Mouse (Mus musculus): ENCODE data around the gene Ets1.
A peak's percentile ranks its signal among the peaks of the same experiment; 100 is the strongest.

The Ets1 gene

DNA sequence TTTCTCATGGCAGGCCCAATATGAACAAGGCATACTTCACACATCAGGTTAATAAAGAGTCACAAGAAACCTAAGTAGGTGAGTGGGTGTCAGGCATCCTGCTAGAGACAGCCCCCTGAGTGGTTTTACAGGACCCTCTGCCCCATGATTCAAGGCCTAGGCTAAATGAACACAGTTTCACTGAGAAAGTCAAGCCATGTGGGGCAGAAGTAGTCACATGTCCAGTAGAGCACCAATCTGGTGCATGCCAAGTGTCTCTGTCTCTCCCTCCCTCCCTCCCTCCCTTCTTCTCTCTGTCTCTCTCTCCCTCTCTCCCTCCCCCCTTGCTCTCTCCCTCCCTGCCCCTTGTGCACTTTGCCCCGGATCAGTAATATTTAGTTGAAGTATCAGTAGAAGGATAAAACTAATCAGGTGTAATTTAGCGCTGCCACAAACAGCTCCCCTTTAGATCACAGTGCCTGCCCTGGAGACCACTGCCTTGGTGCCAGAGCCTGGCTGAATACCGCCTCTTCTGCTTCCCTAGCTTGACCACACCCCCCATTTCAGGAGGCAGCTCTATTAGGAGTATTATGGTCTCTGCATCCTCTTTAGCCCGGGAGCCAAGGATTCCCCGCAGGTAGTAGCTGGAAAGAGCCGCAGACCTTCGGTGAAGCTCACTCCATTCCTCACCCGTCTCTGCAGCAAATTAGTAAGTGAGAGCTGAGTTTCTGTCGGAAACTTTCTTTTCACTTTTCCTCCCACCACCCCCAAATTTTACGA is at the start of gene Ets1:
Ets1 (plus strand) TSS at position 595 of the 759 bp plus-strand sequence.
- no peak for DNase-seq (ENCODE audit: low read depth)

- peak; percentile 91 for DNase-seq (ENCODE audit: low read depth)
Measured at GRCm38 (mm10) chr9:32589900-32590299, 46.1 kb upstream of the Ets1 start.

DNA sequence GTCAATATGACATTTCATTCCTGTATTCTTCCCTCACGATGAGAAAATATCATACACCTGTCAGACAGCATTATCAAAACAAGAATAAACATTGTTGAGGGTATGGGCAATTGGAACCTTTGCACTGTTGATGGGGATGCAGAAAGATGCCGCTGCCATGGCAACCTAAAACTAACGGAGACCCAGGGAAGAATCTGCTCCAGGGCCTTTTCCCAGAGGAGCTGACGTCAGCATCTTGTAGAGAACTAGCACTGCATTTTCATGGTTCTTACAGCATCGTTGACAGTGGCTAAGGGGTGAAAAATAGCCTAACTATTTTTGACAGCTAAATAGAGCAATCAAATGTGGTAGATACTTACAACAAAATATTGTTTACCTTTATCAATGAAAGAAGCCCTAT is 45.5 kb upstream of the Ets1 start:
- no peak for DNase-seq (ENCODE audit: low read depth)

DNA sequence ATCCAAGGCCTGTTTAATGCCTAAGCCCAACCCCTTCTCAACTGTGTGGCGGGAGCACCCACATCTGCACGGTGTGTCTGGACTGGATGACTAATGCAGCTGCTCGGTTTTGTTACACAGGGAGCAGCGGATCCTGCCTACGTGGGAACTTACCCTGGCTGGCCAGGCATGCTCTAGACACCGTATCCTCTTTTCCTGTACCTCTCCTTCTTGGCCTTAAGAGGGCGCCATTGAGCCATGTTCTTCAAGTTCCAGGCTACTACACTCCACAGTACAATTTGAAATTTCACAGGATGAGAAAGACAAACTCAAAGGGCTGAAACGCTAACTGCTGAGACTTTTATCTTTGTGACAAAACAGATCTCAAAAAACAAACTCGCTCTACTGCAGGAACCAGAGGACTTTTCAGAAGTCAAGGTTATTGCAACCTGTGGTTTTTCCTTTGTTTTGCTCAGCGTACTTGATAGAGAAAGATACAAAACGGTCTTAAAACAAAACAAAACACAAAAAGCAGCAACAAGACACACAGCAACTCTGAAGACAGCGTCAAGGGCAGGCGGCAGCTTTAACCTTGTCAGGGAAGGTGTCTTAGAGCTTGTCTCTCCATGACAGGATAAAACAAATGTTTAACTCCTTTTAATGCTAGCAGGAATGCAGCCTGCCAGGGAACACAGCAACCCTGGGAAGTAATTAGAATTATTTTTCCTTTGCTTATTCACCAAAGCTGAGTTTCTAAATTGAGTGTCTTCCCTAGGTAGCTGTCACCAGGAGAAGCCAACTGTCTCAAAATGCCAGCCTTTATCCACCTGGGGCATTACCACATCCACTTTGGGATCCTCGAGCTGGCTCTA is 44.1 kb upstream of the Ets1 start:
- DNase-seq (ENCODE audit: low read depth) = peak; percentile 95

DNA sequence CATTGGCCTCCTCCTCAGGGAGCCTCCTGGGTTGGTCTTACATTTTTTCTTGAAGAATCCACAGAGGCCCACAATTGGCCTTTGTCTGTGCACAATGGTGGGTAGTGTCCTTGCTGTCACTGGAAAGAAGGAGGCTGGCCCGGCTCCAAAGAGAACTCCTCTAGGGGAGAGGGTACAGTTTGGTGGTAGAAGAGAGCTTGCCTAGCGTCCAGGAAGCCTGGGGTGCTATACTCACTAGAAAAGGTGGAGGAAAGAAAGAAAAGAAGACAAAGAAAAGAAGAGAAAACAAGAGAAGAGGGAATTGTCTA is 43.5 kb upstream of the Ets1 start:
- no peak for DNase-seq (ENCODE audit: low read depth)

GRCm38 (mm10) chr9:32593816-32594215 is 42.2 kb upstream of the Ets1 start:
- no peak for DNase-seq (ENCODE audit: low read depth)

- no peak for DNase-seq (ENCODE audit: low read depth)
Measured at GRCm38 (mm10) chr9:32594346-32594745, 41.7 kb upstream of the Ets1 start.

DNA sequence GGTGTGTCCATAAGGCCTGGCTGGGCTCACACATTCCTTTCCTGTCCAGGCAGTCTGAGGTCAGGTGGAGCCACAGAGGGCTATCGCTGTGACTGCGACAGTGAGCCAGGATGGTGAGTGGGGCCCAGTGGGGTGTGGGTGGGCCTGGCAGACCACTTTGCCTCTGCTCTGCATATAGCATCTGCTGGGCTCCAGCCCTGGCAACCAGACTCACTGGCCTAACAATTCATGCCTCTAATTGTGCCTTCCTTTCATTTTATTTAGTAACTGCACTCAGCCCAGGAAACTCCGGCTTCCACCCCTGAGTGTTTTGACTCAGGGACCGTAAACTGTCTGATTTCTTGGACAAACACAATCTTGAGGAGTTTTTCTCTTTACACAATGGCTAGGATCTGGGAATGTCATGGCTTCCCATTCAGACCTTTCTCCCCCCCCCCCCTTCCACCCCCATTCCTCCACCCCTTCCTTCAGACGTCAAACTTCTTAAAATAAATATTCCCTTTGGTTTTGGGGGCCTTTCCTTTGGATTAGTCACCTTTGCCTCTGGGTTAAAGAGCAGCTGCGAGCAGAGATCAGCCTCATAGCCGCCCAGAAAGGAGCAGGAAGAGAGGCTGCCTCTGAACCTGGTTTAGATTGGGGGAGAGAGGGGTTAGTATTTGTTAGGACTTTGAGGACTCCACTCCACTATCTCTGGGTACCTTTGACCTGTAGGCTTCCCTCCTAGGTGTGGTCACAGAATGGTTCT is 40.8 kb upstream of the Ets1 start:
- DNase-seq (ENCODE audit: low read depth) = peak; percentile 11

GRCm38 (mm10) chr9:32596366-32596765 is 39.7 kb upstream of the Ets1 start:
- no peak for DNase-seq (ENCODE audit: low read depth)

- no peak for DNase-seq (ENCODE audit: low read depth)
Measured at GRCm38 (mm10) chr9:32601953-32602352, 34.1 kb upstream of the Ets1 start.

DNA sequence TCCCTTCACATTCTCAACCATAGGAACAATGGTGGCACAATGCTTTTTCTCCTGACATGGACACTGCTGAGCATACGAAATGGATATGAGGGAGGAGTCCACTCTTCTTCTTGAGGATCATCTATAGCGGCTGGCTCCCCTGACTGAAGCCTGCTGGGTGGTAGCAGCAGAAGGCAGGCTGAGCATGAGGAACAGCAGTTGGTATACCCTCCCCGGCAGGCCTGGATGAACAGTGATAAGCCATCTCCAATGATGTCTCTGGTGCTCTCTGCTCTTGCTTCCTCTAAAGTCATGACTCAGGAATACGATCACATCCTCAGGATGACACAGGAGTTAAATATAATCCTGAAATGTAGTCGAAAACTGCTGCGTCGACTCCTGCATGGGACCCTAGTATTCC is 32.9 kb upstream of the Ets1 start:
- DNase-seq (ENCODE audit: low read depth) = no peak

GRCm38 (mm10) chr9:32607218-32607617 is 28.8 kb upstream of the Ets1 start:
- no peak for DNase-seq (ENCODE audit: low read depth)

DNA sequence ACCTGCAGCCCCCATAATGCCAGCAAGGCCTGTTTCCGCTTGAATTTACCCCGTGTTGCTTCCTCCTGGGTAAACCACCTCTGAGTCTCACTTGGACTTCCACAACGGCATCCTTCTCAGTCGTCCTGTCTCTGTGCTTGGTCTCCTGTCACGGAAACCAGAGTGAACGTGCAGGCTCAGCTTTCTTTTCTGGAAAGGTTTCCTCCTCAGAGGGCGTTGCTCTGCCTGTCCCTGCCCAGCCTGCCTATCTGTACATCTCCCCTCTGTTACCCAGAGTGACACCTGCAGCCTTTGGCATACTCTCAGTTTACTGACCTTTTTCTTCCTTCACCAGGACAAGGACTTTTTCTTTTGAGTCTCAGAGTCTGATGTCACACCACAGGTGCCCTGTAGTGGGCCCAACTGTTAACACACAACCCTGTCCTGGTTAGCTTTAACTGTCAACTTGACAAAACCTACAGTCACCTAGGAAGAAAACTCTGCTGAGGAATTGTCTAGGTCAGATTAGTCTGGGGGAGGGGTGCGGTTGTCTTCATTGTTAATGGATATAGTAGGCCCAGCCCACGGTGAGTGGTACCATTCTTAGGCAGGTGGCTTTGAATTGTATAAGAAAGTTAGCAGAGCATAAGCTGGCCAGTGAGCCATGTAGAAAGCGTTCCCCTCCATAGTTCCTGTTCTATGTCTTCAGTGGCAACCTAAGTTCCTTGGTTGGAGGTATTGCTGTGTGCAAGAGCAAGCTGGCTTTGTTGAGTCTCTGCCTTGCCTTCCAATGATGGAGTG is 27.0 kb upstream of the Ets1 start:
- DNase-seq (ENCODE audit: low read depth) = no peak

DNA sequence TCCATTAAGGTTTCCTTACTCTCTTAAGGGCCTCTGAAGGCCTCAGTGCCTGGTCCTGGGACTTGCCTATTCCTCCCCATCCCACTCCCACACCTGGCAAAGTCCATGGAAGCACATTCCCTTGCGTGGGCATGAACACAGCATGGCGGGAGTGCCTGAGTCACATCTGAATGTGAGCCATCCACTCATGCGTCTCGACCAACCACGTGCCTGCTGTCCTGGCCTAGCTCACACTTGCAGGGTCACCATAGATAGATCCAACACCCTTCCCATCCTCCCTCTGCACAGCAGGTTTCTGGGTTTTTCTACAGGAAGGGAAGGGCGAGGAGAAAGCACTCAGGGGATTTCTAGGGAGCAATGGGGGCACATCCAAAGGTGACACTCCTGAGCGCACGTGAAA is 25.8 kb upstream of the Ets1 start:
- no peak for DNase-seq (ENCODE audit: low read depth)

GRCm38 (mm10) chr9:32610631-32611030 is 25.4 kb upstream of the Ets1 start:
- DNase-seq (ENCODE audit: low read depth) = no peak

DNA sequence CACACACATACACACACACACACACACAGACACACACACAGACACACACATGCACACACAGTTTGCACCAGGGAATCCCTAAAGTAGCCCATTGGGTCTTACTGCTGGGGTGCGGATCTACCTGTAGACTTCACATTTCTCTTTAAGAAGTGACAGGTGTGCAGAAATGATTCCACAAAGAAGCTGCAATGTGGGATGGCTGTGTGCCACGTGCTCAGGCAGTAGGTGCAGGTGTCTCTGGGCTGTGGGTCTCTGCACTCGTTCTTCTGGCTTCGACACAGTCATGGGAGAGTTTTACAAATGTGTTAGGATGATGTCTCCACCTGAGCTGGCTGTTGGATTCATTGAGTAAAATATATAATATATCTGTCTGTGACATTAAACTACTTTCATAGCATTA is 24.7 kb upstream of the Ets1 start:
- no peak for DNase-seq (ENCODE audit: low read depth)

GRCm38 (mm10) chr9:32612426-32612825 is 23.6 kb upstream of the Ets1 start:
- no peak for DNase-seq (ENCODE audit: low read depth)

GRCm38 (mm10) chr9:32612861-32613421 is 23.1 kb upstream of the Ets1 start:
- DNase-seq (ENCODE audit: low read depth) = no peak

DNA sequence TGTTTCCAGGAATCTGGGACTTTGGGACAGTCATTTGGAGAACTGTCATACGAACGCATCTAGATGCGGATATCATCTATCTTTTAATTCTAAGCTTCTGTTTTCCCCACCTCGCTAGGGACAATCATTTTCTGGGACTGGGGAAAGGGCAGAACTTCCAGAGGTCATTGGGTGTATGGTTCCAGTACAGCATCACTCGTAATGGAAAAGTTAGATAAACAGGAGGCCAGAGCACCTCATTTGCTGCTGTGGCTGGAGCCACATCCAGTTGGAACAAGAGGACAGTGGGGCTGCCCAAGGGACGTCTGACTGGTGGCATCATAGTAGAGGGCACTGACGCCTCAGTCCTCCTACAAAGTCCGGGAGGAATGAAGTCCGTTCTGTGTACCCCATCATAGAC is 21.8 kb upstream of the Ets1 start:
- no peak for DNase-seq (ENCODE audit: low read depth)

GRCm38 (mm10) chr9:32615461-32615860 is 20.6 kb upstream of the Ets1 start:
- DNase-seq (ENCODE audit: low read depth) = no peak

- no peak for DNase-seq (ENCODE audit: low read depth)
Measured at GRCm38 (mm10) chr9:32615986-32616385, 20.0 kb upstream of the Ets1 start.
